Mouse (Mus musculus) embryonic fibroblast, embryonic 13.5 days (primary cell): ENCODE results near the gene Rdh16f1.

ENCODE experiments used
- CTCF ChIP-seq: IDR thresholded peaks from 2 replicates; pipeline ENCODE4 v1.5.1; 2011; ENCODE audit warnings: mild to moderate bottlenecking, control low read depth, low read length, moderate library complexity, borderline replicate concordance; ENCODE audit not compliant: insufficient read depth
- POLR2A ChIP-seq: IDR thresholded peaks from 2 replicates; pipeline ENCODE4 v1.6.1; 2011; ENCODE audit warnings: low read depth, mild to moderate bottlenecking, control low read depth, low read length, moderate library complexity

DNA sequence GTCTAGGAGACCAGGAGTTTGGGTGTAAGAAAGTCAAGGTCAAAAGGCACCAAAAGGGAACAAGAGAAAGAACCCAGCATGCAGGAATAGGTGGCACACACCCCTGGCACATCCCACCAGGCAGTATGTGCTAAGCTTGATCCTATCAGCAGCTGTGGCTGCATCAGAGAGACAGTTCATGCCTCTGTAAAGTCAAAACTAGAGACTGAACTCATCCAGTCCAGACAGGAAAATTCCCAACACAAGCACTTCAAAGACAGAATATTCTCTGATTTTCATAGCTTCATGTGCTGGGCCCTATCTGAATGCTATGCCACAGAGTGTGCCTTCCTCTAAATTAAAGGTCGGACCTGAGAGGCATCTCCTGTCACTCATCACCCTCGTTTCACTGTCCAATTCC, 22.0 kb upstream of the Rdh16f1 start:
- TF ChIP-seq CTCF = no peak
- TF ChIP-seq POLR2A = no peak
